Mouse (Mus musculus) embryonic facial prominence, embryonic 13.5 days (tissue): ENCODE measurements around the gene Lcor. TPM values are rescaled to one million over a fixed set of nuclear protein-coding genes. Genes with fewer than 3 reads are reported as not detected.

Experiments used
- ATAC-seq: fragments of 200-750 bp; cut with Nextera tagmentation; 2 replicates; pipeline ENCODE4 v1.8.0; 2017; ENCODE audit warnings: low read depth; ENCODE audit not compliant: insufficient number of reproducible peaks, insufficient read depth, low FRiP score, low TSS enrichment
- H3K27ac ChIP-seq: fragments of 300-500 bp; sonication (generic); 2 replicates; pipeline ENCODE4 v1.5.1; 2015; ENCODE audit warnings: moderate library complexity, mild to moderate bottlenecking, inconsistent platforms
- H3K27me3 ChIP-seq: fragments of 300-500 bp; sonication (generic); 2 replicates; pipeline ENCODE4 v1.6.1; 2015; ENCODE audit warnings: mild to moderate bottlenecking, inconsistent platforms
- H3K36me3 ChIP-seq: fragments of 300-500 bp; sonication (generic); 2 replicates; pipeline ENCODE4 v1.6.1; 2015; ENCODE audit warnings: mild to moderate bottlenecking, inconsistent platforms
- H3K4me1 ChIP-seq: fragments of 300-500 bp; sonication (generic); 2 replicates; pipeline ENCODE4 v1.6.1; 2015; ENCODE audit warnings: inconsistent platforms
- H3K4me2 ChIP-seq: fragments of 300-500 bp; sonication (generic); 2 replicates; pipeline ENCODE4 v1.6.1; 2015; ENCODE audit warnings: moderate library complexity, mild to moderate bottlenecking, inconsistent platforms
- H3K4me3 ChIP-seq: fragments of 300-500 bp; sonication (generic); 2 replicates; pipeline ENCODE4 v1.5.1; 2015; ENCODE audit warnings: mild to moderate bottlenecking, inconsistent platforms
- H3K9ac ChIP-seq: fragments of 300-500 bp; sonication (generic); 2 replicates; pipeline ENCODE4 v1.6.1; 2015; ENCODE audit warnings: mild to moderate bottlenecking, inconsistent platforms
- H3K9me3 ChIP-seq: fragments of 300-500 bp; sonication (generic); 2 replicates; pipeline ENCODE4 v1.6.1; 2016; ENCODE audit warnings: inconsistent platforms
- WGBS: fragments of 180-500 bp; shearing (Covaris S2); methylation state at CpG from one replicate; pipeline ENCODE4 v1.1.7; 2015; ENCODE audit warnings: mixed read lengths; 5-methylcytosine and 5-hydroxymethylcytosine counted together
- polyA plus RNA-seq: library from polyadenylated mRNA; unstranded; fragments of >200 nt; fragmentation: Nextera tagmentation; extraction: Ambion mirVana; gene quantifications from 2 replicates; pipeline ENCODE4 v1.2.1, GENCODE M21; 2015

The Lcor gene
- polyA plus RNA-seq, 1 experiment from 2014 or later = 9.4 TPM

GRCm38 (mm10) chr19:41481030-41481886 lies 1.2 kb upstream of the Lcor start:
- 12% methylated on average over 15 of the region's 15 CpGs for WGBS
- Histone ChIP-seq H3K4me1 (peaks cover 17% of the 10 kb centered on the region), H3K36me3 (no peaks in the 10 kb centered on the region), H3K9ac (no peak overlapping the region), H3K4me3 (peak overlapping the region; percentile 88), H3K4me2 (peak overlapping the region; percentile 92), H3K9me3 (no peaks in the 10 kb centered on the region), H3K27me3 (no peaks in the 10 kb centered on the region), H3K27ac (no peak overlapping the region)
- no peak for ATAC-seq

GRCm38 (mm10) chr19:41481887-41482189 lies 599 bp upstream of the Lcor start:
- Histone ChIP-seq H3K9me3 (no peaks in the 10 kb centered on the region), H3K27me3 (no peaks in the 10 kb centered on the region), H3K4me1 (peaks cover 20% of the 10 kb centered on the region), H3K36me3 (no peaks in the 10 kb centered on the region), H3K4me3 (peak overlapping the region; percentile 88), H3K9ac (peak overlapping the region; percentile 91), H3K4me2 (peak overlapping the region; percentile 92), H3K27ac (peak overlapping the region; percentile 98)
- ATAC-seq = no peak
- 2% methylated on average over 6 of the region's 6 CpGs for WGBS

GRCm38 (mm10) chr19:41482909-41483444 lies 540 bp downstream of the Lcor start:
- Histone ChIP-seq H3K4me1 (peaks cover 25% of the 10 kb centered on the region), H3K27me3 (no peaks in the 10 kb centered on the region), H3K9ac (peak overlapping the region; percentile 91), H3K4me3 (peak overlapping the region; percentile 88), H3K9me3 (no peaks in the 10 kb centered on the region), H3K36me3 (no peaks in the 10 kb centered on the region), H3K27ac (peak overlapping the region; percentile 98), H3K4me2 (peak overlapping the region; percentile 92)
- WGBS = under 1% methylated on average over 75 of the region's 91 CpGs
- ATAC-seq = peak; percentile 73

- Histone ChIP-seq H3K27ac (peak overlapping the region; percentile 98), H3K4me2 (peak overlapping the region; percentile 92), H3K9me3 (no peaks in the 10 kb centered on the region), H3K9ac (peak overlapping the region; percentile 91), H3K36me3 (no peaks in the 10 kb centered on the region), H3K4me1 (peaks cover 25% of the 10 kb centered on the region), H3K4me3 (peak overlapping the region; percentile 88), H3K27me3 (no peaks in the 10 kb centered on the region)
- ATAC-seq = peak; percentile 33; the same call in 1 of the 2 replicates
- under 1% methylated on average over 30 of the region's 30 CpGs for WGBS
Observed at GRCm38 (mm10) chr19:41483445-41484040, 1.1 kb downstream of the Lcor start.

GRCm38 (mm10) chr19:41484361-41484760 lies 1.9 kb downstream of the Lcor start:
- Histone ChIP-seq H3K4me3 (peak overlapping the region; percentile 24), H3K36me3 (no peaks in the 10 kb centered on the region), H3K9ac (no peak overlapping the region), H3K27me3 (no peaks in the 10 kb centered on the region), H3K27ac (no peak overlapping the region), H3K9me3 (no peaks in the 10 kb centered on the region), H3K4me2 (peak overlapping the region; percentile 92), H3K4me1 (peaks cover 22% of the 10 kb centered on the region)
- WGBS = 27% methylated on average over 5 of the region's 5 CpGs
- no peak for ATAC-seq

- H3K36me3 ChIP-seq = no peaks in the 10 kb centered on the region
- H3K27me3 ChIP-seq = no peaks in the 10 kb centered on the region
- no peaks in the 10 kb centered on the region for H3K9me3 ChIP-seq
- no peak for ATAC-seq
- no peak overlapping the region for H3K27ac ChIP-seq
- 78% methylated on average over 4 of the region's 4 CpGs for WGBS
- H3K4me2 ChIP-seq = no peak overlapping the region
- H3K4me1 ChIP-seq = no peaks in the 10 kb centered on the region
- H3K9ac ChIP-seq = no peak overlapping the region
- H3K4me3 ChIP-seq = no peak overlapping the region
Observed at GRCm38 (mm10) chr19:41495382-41496032, 13.1 kb downstream of the Lcor start.

GRCm38 (mm10) chr19:41496058-41496457 lies 13.6 kb downstream of the Lcor start:
- Histone ChIP-seq H3K4me3 (no peak overlapping the region), H3K9me3 (no peaks in the 10 kb centered on the region), H3K27ac (no peak overlapping the region), H3K4me2 (no peak overlapping the region), H3K9ac (no peak overlapping the region), H3K36me3 (no peaks in the 10 kb centered on the region), H3K27me3 (no peaks in the 10 kb centered on the region), H3K4me1 (no peaks in the 10 kb centered on the region)
- no peak for ATAC-seq

GRCm38 (mm10) chr19:41507872-41508271 lies 25.4 kb downstream of the Lcor start:
- no peak overlapping the region for H3K9ac ChIP-seq
- 91% methylated on average over 8 of the region's 8 CpGs for WGBS
- H3K27me3 ChIP-seq = no peaks in the 10 kb centered on the region
- no peak overlapping the region for H3K4me2 ChIP-seq
- H3K27ac ChIP-seq = no peak overlapping the region
- 0 out of 2 replicates have a peak, but pooled peaks cover 3% of the 10 kb centered on the region for H3K36me3 ChIP-seq
- no peaks in the 10 kb centered on the region for H3K4me1 ChIP-seq
- no peak for ATAC-seq
- no peak overlapping the region for H3K4me3 ChIP-seq
- H3K9me3 ChIP-seq = no peaks in the 10 kb centered on the region

GRCm38 (mm10) chr19:41514836-41515235 lies 32.4 kb downstream of the Lcor start:
- Histone ChIP-seq H3K9ac (no peak overlapping the region), H3K9me3 (no peaks in the 10 kb centered on the region), H3K4me3 (no peak overlapping the region), H3K27ac (no peak overlapping the region), H3K4me2 (no peak overlapping the region), H3K4me1 (no peaks in the 10 kb centered on the region), H3K27me3 (no peaks in the 10 kb centered on the region), H3K36me3 (no peaks in the 10 kb centered on the region)
- 94% methylated on average over 1 of the region's 1 CpGs for WGBS
- no peak for ATAC-seq

GRCm38 (mm10) chr19:41515549-41515948 lies 33.1 kb downstream of the Lcor start:
- Histone ChIP-seq H3K4me2 (no peak overlapping the region), H3K9ac (no peak overlapping the region), H3K27ac (no peak overlapping the region), H3K4me1 (no peaks in the 10 kb centered on the region), H3K36me3 (no peaks in the 10 kb centered on the region), H3K9me3 (no peaks in the 10 kb centered on the region), H3K4me3 (no peak overlapping the region), H3K27me3 (no peaks in the 10 kb centered on the region)
- no peak for ATAC-seq
- 77% methylated on average over 1 of the region's 1 CpGs for WGBS

- no peak overlapping the region for H3K9ac ChIP-seq
- no peak overlapping the region for H3K27ac ChIP-seq
- ATAC-seq = no peak
- 94% methylated on average over 3 of the region's 3 CpGs for WGBS
- no peaks in the 10 kb centered on the region for H3K4me1 ChIP-seq
- H3K36me3 ChIP-seq = no peaks in the 10 kb centered on the region
- no peak overlapping the region for H3K4me3 ChIP-seq
- no peaks in the 10 kb centered on the region for H3K27me3 ChIP-seq
- no peaks in the 10 kb centered on the region for H3K9me3 ChIP-seq
- H3K4me2 ChIP-seq = no peak overlapping the region
Observed at GRCm38 (mm10) chr19:41517006-41517405, 34.6 kb downstream of the Lcor start.
